Comparison of ENCODE assay signal across 8 mouse cellular contexts in the genomic region with DNA sequence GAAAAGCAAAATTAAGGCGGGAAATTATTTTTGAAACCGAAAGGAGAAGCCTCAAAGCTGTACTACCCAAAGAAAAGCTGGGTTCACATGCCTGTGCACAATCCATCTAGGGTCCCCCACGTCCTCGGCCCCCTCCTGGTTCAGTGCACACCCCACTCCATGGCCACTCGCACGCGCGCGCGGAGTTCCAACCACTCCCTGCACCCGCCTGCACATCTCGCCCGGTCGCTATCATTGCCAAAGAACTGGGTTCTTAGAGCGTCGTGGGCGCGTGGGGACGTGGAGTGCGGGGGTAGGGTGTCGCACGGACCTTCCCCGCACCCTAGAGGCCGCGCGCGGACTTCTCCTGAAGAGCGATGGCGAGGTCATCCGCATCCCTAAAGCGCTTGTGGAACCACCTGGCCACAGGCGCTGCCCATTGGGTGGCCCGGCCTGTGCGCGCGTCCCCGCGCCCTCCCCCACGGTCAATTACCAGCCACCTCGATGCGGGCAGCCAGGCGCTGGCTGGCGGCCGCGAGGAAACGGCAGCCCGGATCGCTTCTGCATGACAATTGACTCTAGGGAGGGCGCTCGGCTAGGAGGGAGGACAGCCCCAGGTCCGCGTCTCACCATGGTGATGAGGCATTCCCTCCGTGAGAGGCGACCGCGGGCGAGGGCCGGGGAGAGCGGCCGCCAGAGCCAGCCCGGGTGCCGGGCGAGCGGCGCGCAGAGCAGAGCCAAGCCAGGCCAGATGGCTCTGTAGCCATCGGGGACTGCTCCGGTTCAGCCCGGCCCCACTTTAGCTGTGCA. TPM values are rescaled to one million over a fixed set of nuclear protein-coding genes. Genes with fewer than 3 reads are reported as not detected.
DNase-seq lines count a peak whose midpoint lies in the region; ATAC-seq and TF ChIP-seq lines count a peak whose summit lies in the region.

No protein-coding gene starts in this region.

- peak overlapping the region; percentile 62 for H3K9ac ChIP-seq in heart, embryonic 11.5 days (ENCODE audit: low read depth, low read length)
- peak overlapping the region; percentile 32 for H3K9ac ChIP-seq in liver, postnatal 0 days (replicated peaks)

- H3K27ac ChIP-seq in heart, embryonic 11.5 days (ENCODE audit: low read depth, low read length), result peak overlapping the region; percentile 46
- no peak overlapping the region for H3K27ac ChIP-seq in liver, postnatal 0 days (ENCODE audit: low read depth)

- peaks cover 21% of the 10 kb centered on the region for H3K36me3 ChIP-seq in E14TG2a.4 (ENCODE audit: insufficient read depth, low read length)
- H3K36me3 ChIP-seq in heart, embryonic 11.5 days (ENCODE audit: control insufficient read depth, insufficient read depth, low read length), result no peaks in the 10 kb centered on the region
- H3K36me3 ChIP-seq in liver, postnatal 0 days (replicated peaks; ENCODE audit: insufficient read depth, low read length), result no peaks in the 10 kb centered on the region

- peak overlapping the region; percentile 80 for H3K4me3 ChIP-seq in E14TG2a.4 (replicated peaks; ENCODE audit: low read length)
- peak overlapping the region; percentile 53 for H3K4me3 ChIP-seq in heart, embryonic 11.5 days (ENCODE audit: low read depth, low read length)
- H3K4me3 ChIP-seq in liver, postnatal 0 days (ENCODE audit: low read depth, low read length), result peak overlapping the region; percentile 54

- peaks cover 24% of the 10 kb centered on the region for H3K27me3 ChIP-seq in E14TG2a.4 (ENCODE audit: insufficient read depth, low read length)
- peaks cover 12% of the 10 kb centered on the region for H3K27me3 ChIP-seq in heart, embryonic 11.5 days (ENCODE audit: control insufficient read depth, insufficient read depth, low read length)
- H3K27me3 ChIP-seq in liver, postnatal 0 days (ENCODE audit: insufficient read depth, low read length), result peaks cover 13% of the 10 kb centered on the region; the same call in 1 of the 2 replicates

- H3K9me3 ChIP-seq in E14TG2a.4 (ENCODE audit: low read length), result no peaks in the 10 kb centered on the region
- H3K9me3 ChIP-seq in heart, embryonic 11.5 days (replicated peaks; ENCODE audit: control insufficient read depth, low read length), result no peaks in the 10 kb centered on the region
- H3K9me3 ChIP-seq in liver, postnatal 0 days (ENCODE audit: low read length), result no peaks in the 10 kb centered on the region

- ATAC-seq in heart, embryonic 11.5 days (replicated peaks; ENCODE audit: insufficient number of reproducible peaks, low FRiP score, low TSS enrichment), result peak; percentile 74
- ATAC-seq in liver, postnatal 0 days, result peak; percentile 66

- DNase-seq in Muller cell, postnatal 12 days (ENCODE audit: inconsistent ontology term), result peak; percentile 85
- DNase-seq in embryo, embryonic 9.5 days (ENCODE audit: extremely low spot score), result peak; percentile 86
- DNase-seq in kidney, postnatal 14 days, result peak; percentile 56
- peak; percentile 54 for DNase-seq in liver, postnatal 0 days
- peak; percentile 47 for DNase-seq in ovary, postnatal 36 days (ENCODE audit: low spot score)
- DNase-seq in adipocyte (ENCODE audit: low spot score), result no peak

- H3K4me1 ChIP-seq in E14TG2a.4 (replicated peaks; ENCODE audit: low read depth, low read length), result peaks cover 83% of the 10 kb centered on the region
- H3K4me1 ChIP-seq in heart, embryonic 11.5 days (ENCODE audit: control insufficient read depth, insufficient read depth, low read length), result peaks cover 16% of the 10 kb centered on the region
- H3K4me1 ChIP-seq in liver, postnatal 0 days (ENCODE audit: insufficient read depth), result peaks cover 8% of the 10 kb centered on the region; the same call in 1 of the 2 replicates

- under 1% methylated on average over 69 of the region's 69 CpGs for WGBS in heart, embryonic 11.5 days (ENCODE audit: insufficient replicate concordance)
- WGBS in liver, postnatal 0 days (ENCODE audit: insufficient replicate concordance), result under 1% methylated on average over 67 of the region's 69 CpGs

- no peak for TF ChIP-seq EP300 in liver, postnatal 0 days (IDR thresholded peaks at IDR 0.05; ENCODE audit: low read depth)

- TF ChIP-seq CTCF in E14TG2a.4 (conservative IDR thresholded peaks at IDR 0.05; ENCODE audit: low read length), result no peak
- peak; percentile 12; the same call in 1 of the 2 replicates for TF ChIP-seq CTCF in liver, postnatal 0 days (IDR thresholded peaks at IDR 0.05; ENCODE audit: low read depth)

- H3K4me2 ChIP-seq in heart, embryonic 11.5 days, result peak overlapping the region; percentile 98
- peak overlapping the region; percentile 94 for H3K4me2 ChIP-seq in liver, postnatal 0 days (ENCODE audit: low read depth, low read length)

RNA-seq across cellular contexts. Expression of a gene that starts 12.4 kb away (rescaled TPM):
- 32.4 and 35.4 TPM in 2 replicates for polyA plus RNA-seq in heart, embryonic 11.5 days (2014; fragmentation: Nextera tagmentation; extraction: Ambion mirVana)
- polyA plus RNA-seq in liver, postnatal 0 days (2015; fragmentation: Nextera tagmentation; extraction: Ambion mirVana), result 17.3 and 18.7 TPM in 2 replicates
